Mouse (Mus musculus): ENCODE results near the gene Mrm2. TPM values are rescaled to one million over a fixed set of nuclear protein-coding genes. Genes with fewer than 3 reads are reported as not detected.

Gene Mrm2
- total and polyA plus RNA-seq, 3 experiments: 11.2 to 14.6 (median 13.6) TPM

GRCm38 (mm10) chr5:140350731-140351497 lies 19.2 kb upstream of the Mrm2 start (continued):
- no peak for TF ChIP-seq ELF1 (IDR thresholded peaks at IDR 0.05; ENCODE audit: low read depth, low read length)
- no peak for TF ChIP-seq ZKSCAN1 (IDR thresholded peaks at IDR 0.05; ENCODE audit: borderline replicate concordance, low read depth, low read length)
- TF ChIP-seq E2F4 (IDR thresholded peaks at IDR 0.05; ENCODE audit: insufficient replicate concordance, low read depth, low read length): no peak
- no peak for TF ChIP-seq RAD21 (IDR thresholded peaks at IDR 0.05; ENCODE audit: low read depth, low read length)
- no peak for TF ChIP-seq MAFK (IDR thresholded peaks at IDR 0.05; ENCODE audit: insufficient replicate concordance, low read length)
- no peak for TF ChIP-seq SMC3 (IDR thresholded peaks at IDR 0.05; ENCODE audit: low read depth, low read length)
- no peak for TF ChIP-seq KAT2A (IDR thresholded peaks at IDR 0.05; ENCODE audit: insufficient replicate concordance, low read length)
- no peak for TF ChIP-seq CHD1 (IDR thresholded peaks at IDR 0.05; ENCODE audit: low read depth, low read length)
- TF ChIP-seq GABPA (IDR thresholded peaks at IDR 0.05; ENCODE audit: insufficient replicate concordance, low read depth, low read length): no peak
- no peak for TF ChIP-seq ZMIZ1 (IDR thresholded peaks at IDR 0.05; ENCODE audit: low read depth, low read length)
- no peak for TF ChIP-seq SIN3A (IDR thresholded peaks at IDR 0.05; ENCODE audit: low read length)
- no peak for TF ChIP-seq BHLHE40 (IDR thresholded peaks at IDR 0.05; ENCODE audit: low read depth, low read length)
- TF ChIP-seq CTCF (conservative IDR thresholded peaks at IDR 0.05 in 1 of 2, IDR thresholded peaks at IDR 0.05 in 1 of 2; ENCODE audit: low read depth in 2 of 2, low read length in 2 of 2): 0 out of 4 replicates have a peak, but pooled peaks of 1 of the 2 experiments have one; percentile 1
- TF ChIP-seq HCFC1 (IDR thresholded peaks at IDR 0.05; ENCODE audit: low read depth, low read length): no peak
- no peak for TF ChIP-seq MYC (IDR thresholded peaks at IDR 0.05; ENCODE audit: low read depth, low read length)
- TF ChIP-seq UBTF (IDR thresholded peaks at IDR 0.05; ENCODE audit: low read depth, low read length): no peak

GRCm38 (mm10) chr5:140349882-140350281 lies 18.2 kb upstream of the Mrm2 start:
- Histone ChIP-seq H3K4me3 (replicated peaks in 1 of 3; ENCODE audit: low read depth in 2 of 3, low read length in 2 of 3, poor library complexity in 1 of 3) (no peak overlapping the region), H3K79me2 (replicated peaks; ENCODE audit: control insufficient read depth, extremely low read depth, insufficient read depth, poor library complexity, severe bottlenecking) (no peaks in the 10 kb centered on the region), H3K36me3 (replicated peaks in 1 of 2; ENCODE audit: control insufficient read depth in 1 of 2, insufficient read depth in 1 of 2, low read length in 1 of 2) (peaks cover 51 to 86% of the 10 kb centered on the region in 2 experiments), H3K27ac (ENCODE audit: insufficient read depth, low read depth) (no peak overlapping the region), H3K27me3 (replicated peaks) (no peaks in the 10 kb centered on the region), H3K4me1 (ENCODE audit: control insufficient read depth in 1 of 2, insufficient read depth in 2 of 2) (peaks cover 13 to 87% of the 10 kb centered on the region in 2 experiments; a peak in 3 of 4 replicates), H3K9ac (ENCODE audit: insufficient read depth, low read depth) (no peak overlapping the region), H3K4me2 (ENCODE audit: insufficient read depth, low read depth, poor library complexity, severe bottlenecking) (no peak overlapping the region), H3K9me3 (replicated peaks; ENCODE audit: low read length) (peaks cover 12% of the 10 kb centered on the region)
- no peak for DNase-seq (ENCODE audit: extremely low read depth)
- in situ Hi-C loops (cut with MboI; ENCODE audit: low pct_ligation_motif_present, low pct_unique_long_range_greater_than_20kb, low sequenced_read_pairs): no loop called here
- dilution Hi-C loops (cut with MboI; ENCODE audit: extremely low pct_ligation_motif_present, extremely low pct_unique_long_range_greater_than_20kb, low sequenced_read_pairs): no loop called here
- TF ChIP-seq ZKSCAN1 (IDR thresholded peaks at IDR 0.05; ENCODE audit: borderline replicate concordance, low read depth, low read length) (peak; percentile 81), CHD2 (IDR thresholded peaks at IDR 0.05; ENCODE audit: low read length) (no peak)

- DNase-seq (ENCODE audit: extremely low read depth): no peak
- Histone ChIP-seq H3K9me3 (replicated peaks; ENCODE audit: low read length) (no peaks in the 10 kb centered on the region), H3K27ac (ENCODE audit: insufficient read depth, low read depth) (no peak overlapping the region), H3K9ac (ENCODE audit: insufficient read depth, low read depth) (no peak overlapping the region), H3K79me2 (replicated peaks; ENCODE audit: control insufficient read depth, extremely low read depth, insufficient read depth, poor library complexity, severe bottlenecking) (no peaks in the 10 kb centered on the region), H3K4me1 (ENCODE audit: control insufficient read depth in 1 of 2, insufficient read depth in 2 of 2) (peaks cover 10 to 71% of the 10 kb centered on the region in 2 experiments; a peak in 3 of 4 replicates), H3K27me3 (replicated peaks) (no peaks in the 10 kb centered on the region), H3K4me2 (ENCODE audit: insufficient read depth, low read depth, poor library complexity, severe bottlenecking) (no peak overlapping the region), H3K4me3 (replicated peaks in 1 of 3; ENCODE audit: low read depth in 2 of 3, low read length in 2 of 3, poor library complexity in 1 of 3) (no peak overlapping the region), H3K36me3 (replicated peaks in 1 of 2; ENCODE audit: control insufficient read depth in 1 of 2, insufficient read depth in 1 of 2, low read length in 1 of 2) (peaks cover 40 to 85% of the 10 kb centered on the region in 2 experiments)
- dilution Hi-C loops (cut with MboI; ENCODE audit: extremely low pct_ligation_motif_present, extremely low pct_unique_long_range_greater_than_20kb, low sequenced_read_pairs): no loop called here
- TF ChIP-seq TCF12 (IDR thresholded peaks at IDR 0.05; ENCODE audit: low read depth, low read length) (no peak), CHD2 (IDR thresholded peaks at IDR 0.05; ENCODE audit: low read length) (no peak), KAT2A (IDR thresholded peaks at IDR 0.05; ENCODE audit: insufficient replicate concordance, low read length) (no peak), E2F4 (IDR thresholded peaks at IDR 0.05; ENCODE audit: insufficient replicate concordance, low read depth, low read length) (no peak), RCOR1 (conservative IDR thresholded peaks at IDR 0.05; ENCODE audit: low read depth, low read length) (no peak), ZKSCAN1 (IDR thresholded peaks at IDR 0.05; ENCODE audit: borderline replicate concordance, low read depth, low read length) (no peak), ZC3H11A (IDR thresholded peaks at IDR 0.05; ENCODE audit: low read depth, low read length) (no peak), EP300 (IDR thresholded peaks at IDR 0.05; ENCODE audit: low read length) (no peak), ZMIZ1 (IDR thresholded peaks at IDR 0.05; ENCODE audit: low read depth, low read length) (no peak), MEF2A (IDR thresholded peaks at IDR 0.05; ENCODE audit: borderline replicate concordance, low read depth, low read length) (no peak), PAX5 (IDR thresholded peaks at IDR 0.05; ENCODE audit: low read length) (no peak)
- in situ Hi-C loops (cut with MboI; ENCODE audit: low pct_ligation_motif_present, low pct_unique_long_range_greater_than_20kb, low sequenced_read_pairs): no loop called here
Observed at GRCm38 (mm10) chr5:140346050-140346449, 14.4 kb upstream of the Mrm2 start.
